Mouse (Mus musculus): Measurements from ENCODE around the gene Bcr. TPM values are rescaled to one million over a fixed set of nuclear protein-coding genes. Genes with fewer than 3 reads are reported as not detected.

Gene Bcr
- polyA plus RNA-seq, 1 experiment from 2014 or later = 7.5 TPM

- no peak for ATAC-seq (ENCODE audit: insufficient number of reproducible peaks, low FRiP score, low TSS enrichment, low read depth)
- H3K4me2 ChIP-seq (replicated peaks) = no peak overlapping the region
- no peaks in the 10 kb centered on the region for H3K27me3 ChIP-seq
- H3K27ac ChIP-seq (replicated peaks) = no peak overlapping the region
- 73% methylated on average over 15 of the region's 15 CpGs for WGBS
- H3K4me3 ChIP-seq (replicated peaks) = no peak overlapping the region
- H3K36me3 ChIP-seq = peaks cover 46% of the 10 kb centered on the region
- H3K4me1 ChIP-seq = 0 out of 2 replicates have a peak, but pooled peaks cover 6% of the 10 kb centered on the region
- H3K9ac ChIP-seq = no peak overlapping the region
- H3K9me3 ChIP-seq (replicated peaks) = no peaks in the 10 kb centered on the region
These were observed 74.6 kb downstream of the Bcr start for GRCm38 (mm10) chr10:75134861-75135517.

- no peak for ATAC-seq (ENCODE audit: insufficient number of reproducible peaks, low FRiP score, low TSS enrichment, low read depth)
- 92% methylated on average over 21 of the region's 21 CpGs for WGBS
These were observed 75.2 kb downstream of the Bcr start for GRCm38 (mm10) chr10:75135518-75136162.

GRCm38 (mm10) chr10:75137148-75137547, 76.8 kb downstream of the Bcr start:
- H3K36me3 ChIP-seq = peaks cover 50% of the 10 kb centered on the region
- 73% methylated on average over 3 of the region's 3 CpGs for WGBS

More at GRCm38 (mm10) chr10:75135518-75136162, 75.2 kb downstream of the Bcr start:
- H3K9me3 ChIP-seq (replicated peaks) = no peaks in the 10 kb centered on the region
- no peak overlapping the region for H3K4me3 ChIP-seq (replicated peaks)
- no peak overlapping the region for H3K9ac ChIP-seq
- H3K27ac ChIP-seq (replicated peaks) = no peak overlapping the region
- no peak overlapping the region for H3K4me2 ChIP-seq (replicated peaks)
- H3K4me1 ChIP-seq = 0 out of 2 replicates have a peak, but pooled peaks cover 6% of the 10 kb centered on the region
- H3K36me3 ChIP-seq = peaks cover 46% of the 10 kb centered on the region
- no peaks in the 10 kb centered on the region for H3K27me3 ChIP-seq

GRCm38 (mm10) chr10:75145221-75145620, 84.8 kb downstream of the Bcr start:
- 80% methylated on average over 17 of the region's 17 CpGs for WGBS
- Histone ChIP-seq H3K27me3 (no peaks in the 10 kb centered on the region), H3K36me3 (peaks cover 67% of the 10 kb centered on the region), H3K9me3 (replicated peaks) (no peaks in the 10 kb centered on the region), H3K9ac (no peak overlapping the region), H3K4me2 (replicated peaks) (no peak overlapping the region), H3K4me3 (replicated peaks) (no peak overlapping the region), H3K4me1 (peaks cover 5% of the 10 kb centered on the region; the same call in 1 of the 2 replicates), H3K27ac (replicated peaks) (no peak overlapping the region)
- no peak for ATAC-seq (ENCODE audit: insufficient number of reproducible peaks, low FRiP score, low TSS enrichment, low read depth)

More at GRCm38 (mm10) chr10:75137148-75137547, 76.8 kb downstream of the Bcr start:
- Histone ChIP-seq H3K9me3 (replicated peaks) (no peaks in the 10 kb centered on the region), H3K27me3 (no peaks in the 10 kb centered on the region), H3K9ac (no peak overlapping the region), H3K4me2 (replicated peaks) (no peak overlapping the region), H3K27ac (replicated peaks) (no peak overlapping the region), H3K4me3 (replicated peaks) (no peak overlapping the region), H3K4me1 (0 out of 2 replicates have a peak, but pooled peaks cover 6% of the 10 kb centered on the region)
- ATAC-seq (ENCODE audit: insufficient number of reproducible peaks, low FRiP score, low TSS enrichment, low read depth) = no peak

- H3K36me3 ChIP-seq = peaks cover 64% of the 10 kb centered on the region
- no peaks in the 10 kb centered on the region for H3K9me3 ChIP-seq (replicated peaks)
- H3K4me3 ChIP-seq (replicated peaks) = no peak overlapping the region
- peaks cover 5% of the 10 kb centered on the region; the same call in 1 of the 2 replicates for H3K4me1 ChIP-seq
- 85% methylated on average over 4 of the region's 4 CpGs for WGBS
- no peak overlapping the region for H3K4me2 ChIP-seq (replicated peaks)
- no peak for ATAC-seq (ENCODE audit: insufficient number of reproducible peaks, low FRiP score, low TSS enrichment, low read depth)
- no peak overlapping the region for H3K27ac ChIP-seq (replicated peaks)
- no peak overlapping the region for H3K9ac ChIP-seq
- no peaks in the 10 kb centered on the region for H3K27me3 ChIP-seq
These were observed 85.6 kb downstream of the Bcr start for GRCm38 (mm10) chr10:75146001-75146400.

GRCm38 (mm10) chr10:75146619-75147018, 86.2 kb downstream of the Bcr start:
- Histone ChIP-seq H3K4me3 (replicated peaks) (no peak overlapping the region), H3K36me3 (peaks cover 62% of the 10 kb centered on the region), H3K9me3 (replicated peaks) (no peaks in the 10 kb centered on the region), H3K4me1 (peaks cover 5% of the 10 kb centered on the region; the same call in 1 of the 2 replicates), H3K9ac (no peak overlapping the region), H3K27ac (replicated peaks) (no peak overlapping the region), H3K4me2 (replicated peaks) (no peak overlapping the region), H3K27me3 (no peaks in the 10 kb centered on the region)
- WGBS = 84% methylated on average over 10 of the region's 10 CpGs
- ATAC-seq (ENCODE audit: insufficient number of reproducible peaks, low FRiP score, low TSS enrichment, low read depth) = no peak

GRCm38 (mm10) chr10:75148295-75148694, 87.9 kb downstream of the Bcr start:
- Histone ChIP-seq H3K4me1 (peaks cover 5% of the 10 kb centered on the region; the same call in 1 of the 2 replicates), H3K9ac (no peak overlapping the region), H3K36me3 (peaks cover 57% of the 10 kb centered on the region), H3K27me3 (no peaks in the 10 kb centered on the region), H3K4me2 (replicated peaks) (no peak overlapping the region), H3K4me3 (replicated peaks) (no peak overlapping the region), H3K27ac (replicated peaks) (no peak overlapping the region), H3K9me3 (replicated peaks) (no peaks in the 10 kb centered on the region)
- WGBS = 33% methylated on average over 6 of the region's 6 CpGs
- no peak for ATAC-seq (ENCODE audit: insufficient number of reproducible peaks, low FRiP score, low TSS enrichment, low read depth)

- Histone ChIP-seq H3K36me3 (peaks cover 63% of the 10 kb centered on the region), H3K27ac (replicated peaks) (no peak overlapping the region), H3K4me3 (replicated peaks) (no peak overlapping the region), H3K4me1 (peaks cover 5% of the 10 kb centered on the region; the same call in 1 of the 2 replicates), H3K27me3 (no peaks in the 10 kb centered on the region), H3K4me2 (replicated peaks) (no peak overlapping the region), H3K9me3 (replicated peaks) (no peaks in the 10 kb centered on the region), H3K9ac (no peak overlapping the region)
- 83% methylated on average over 5 of the region's 5 CpGs for WGBS
- ATAC-seq (ENCODE audit: insufficient number of reproducible peaks, low FRiP score, low TSS enrichment, low read depth) = no peak
These were observed 90.0 kb downstream of the Bcr start for GRCm38 (mm10) chr10:75150361-75150760.

DNA sequence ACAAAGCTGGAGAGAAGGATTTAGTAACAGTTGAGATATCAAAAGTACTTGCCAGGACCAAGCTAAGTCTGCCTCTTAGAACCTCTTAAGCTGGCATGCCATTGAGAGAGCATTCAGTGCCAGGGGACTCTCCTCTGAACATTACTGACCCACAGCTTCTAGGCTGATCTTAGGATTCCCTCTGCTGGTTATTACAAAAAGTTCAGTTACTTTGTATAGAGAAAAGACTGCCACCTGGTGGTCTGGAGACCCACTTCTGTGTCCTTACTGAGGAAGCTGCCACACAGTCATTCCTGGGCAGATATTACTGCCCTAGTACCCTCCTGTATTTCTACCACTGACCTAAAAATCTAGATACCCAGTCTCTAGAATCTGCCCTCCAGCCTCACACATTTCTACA, 90.9 kb downstream of the Bcr start:
- Histone ChIP-seq H3K27ac (replicated peaks) (no peak overlapping the region), H3K4me1 (peaks cover 5% of the 10 kb centered on the region; the same call in 1 of the 2 replicates), H3K4me3 (replicated peaks) (no peak overlapping the region), H3K4me2 (replicated peaks) (no peak overlapping the region), H3K9ac (no peak overlapping the region), H3K36me3 (peaks cover 63% of the 10 kb centered on the region), H3K9me3 (replicated peaks) (no peaks in the 10 kb centered on the region), H3K27me3 (no peaks in the 10 kb centered on the region)
- ATAC-seq (ENCODE audit: insufficient number of reproducible peaks, low FRiP score, low TSS enrichment, low read depth) = 0 out of 2 replicates have a peak, but pooled peaks have one; percentile 51

GRCm38 (mm10) chr10:75156835-75157234, 96.4 kb downstream of the Bcr start:
- WGBS = 67% methylated on average over 6 of the region's 6 CpGs
- Histone ChIP-seq H3K9ac (no peak overlapping the region), H3K27me3 (no peaks in the 10 kb centered on the region), H3K4me2 (replicated peaks) (no peak overlapping the region), H3K9me3 (replicated peaks) (no peaks in the 10 kb centered on the region), H3K27ac (replicated peaks) (no peak overlapping the region), H3K4me3 (replicated peaks) (no peak overlapping the region), H3K4me1 (no peaks in the 10 kb centered on the region), H3K36me3 (peaks cover 82% of the 10 kb centered on the region)
- ATAC-seq (ENCODE audit: insufficient number of reproducible peaks, low FRiP score, low TSS enrichment, low read depth) = no peak

- H3K4me3 ChIP-seq (replicated peaks) = no peak overlapping the region
- H3K4me2 ChIP-seq (replicated peaks) = no peak overlapping the region
- H3K9ac ChIP-seq = no peak overlapping the region
- H3K36me3 ChIP-seq = peaks cover 84% of the 10 kb centered on the region
- H3K27ac ChIP-seq (replicated peaks) = no peak overlapping the region
- no peaks in the 10 kb centered on the region for H3K4me1 ChIP-seq
- no peaks in the 10 kb centered on the region for H3K9me3 ChIP-seq (replicated peaks)
- no peak for ATAC-seq (ENCODE audit: insufficient number of reproducible peaks, low FRiP score, low TSS enrichment, low read depth)
- no peaks in the 10 kb centered on the region for H3K27me3 ChIP-seq
- 88% methylated on average over 8 of the region's 8 CpGs for WGBS
These were observed 97.3 kb downstream of the Bcr start for GRCm38 (mm10) chr10:75157713-75158112.
